Mouse (Mus musculus) MEL (cell line): ENCODE results near the gene Mmp28. TPM values are rescaled to one million over a fixed set of nuclear protein-coding genes. Genes with fewer than 3 reads are reported as not detected.

Source experiments
- DNase-seq: peaks from one replicate; pipeline ENCODE4 v3.0.0; 2011; ENCODE audit warnings: low read depth, low spot score
- H3K27ac ChIP-seq: 2 replicates; pipeline ENCODE4 v1.5.1; 2012; ENCODE audit warnings: low read depth, mild to moderate bottlenecking, control low read depth, low read length, moderate library complexity; ENCODE audit not compliant: control insufficient read depth
- H3K27me3 ChIP-seq, 2 experiments: fragments of 150-350 bp in 1 of 2; sonication (generic) in 1 of 2; 2 replicates each; pipeline ENCODE4 v1.6.1; 2012; ENCODE audit warnings: low read length in 2 of 2, mild to moderate bottlenecking in 2 of 2, improper control_type of control experiment in 1 of 2, moderate library complexity in 1 of 2; ENCODE audit not compliant: insufficient read depth in 2 of 2, control insufficient read depth in 1 of 2
- H3K36me3 ChIP-seq, 2 experiments: 2 replicates each; pipeline ENCODE4 v1.6.1; 2012 to 2014; ENCODE audit warnings: low read length in 2 of 2, improper control_type of control experiment in 1 of 2, inconsistent platforms in 1 of 2, mild to moderate bottlenecking in 1 of 2; ENCODE audit not compliant: insufficient read depth in 2 of 2, control insufficient read depth in 1 of 2
- H3K4me1 ChIP-seq, 2 experiments: fragments of 150-350 bp in 1 of 2; sonication (generic) in 1 of 2; 2 replicates each; pipeline ENCODE4 v1.6.1; 2012; ENCODE audit warnings: low read length in 2 of 2, improper control_type of control experiment in 1 of 2, mild to moderate bottlenecking in 1 of 2; ENCODE audit not compliant: insufficient read depth in 2 of 2, control insufficient read depth in 1 of 2
- H3K4me3 ChIP-seq, 2 experiments: fragments of 150-350 bp in 1 of 2; sonication (generic) in 1 of 2; 2 replicates each; pipeline ENCODE4 v1.5.1; 2012; ENCODE audit warnings: low read depth in 2 of 2, low read length in 2 of 2, mild to moderate bottlenecking in 2 of 2, moderate library complexity in 2 of 2, control low read depth in 1 of 2, improper control_type of control experiment in 1 of 2; ENCODE audit not compliant: control insufficient read depth in 1 of 2, insufficient read depth in 1 of 2
- H3K79me2 ChIP-seq: 2 replicates; pipeline ENCODE4 v1.6.1; 2012; ENCODE audit warnings: mild to moderate bottlenecking, low read length, moderate library complexity; ENCODE audit not compliant: control insufficient read depth, poor library complexity, insufficient read depth
- H3K9ac ChIP-seq: 2 replicates; pipeline ENCODE4 v1.6.1; 2012; ENCODE audit warnings: low read depth, mild to moderate bottlenecking, control low read depth, low read length, moderate library complexity; ENCODE audit not compliant: control insufficient read depth, poor library complexity, severe bottlenecking
- H3K9me3 ChIP-seq: fragments of 150-350 bp; sonication (generic); replicated peaks from 2 replicates; pipeline ENCODE4 v1.6.1; 2012; ENCODE audit warnings: mild to moderate bottlenecking, low read length, improper control_type of control experiment, moderate library complexity; ENCODE audit not compliant: insufficient read depth
- CHD1 ChIP-seq: IDR thresholded peaks from 2 replicates; pipeline ENCODE4 v1.6.1; 2012; ENCODE audit warnings: low read depth, mild to moderate bottlenecking, inconsistent platforms, low read length, improper control_type of control experiment
- E2F4 ChIP-seq: IDR thresholded peaks from 2 replicates; pipeline ENCODE4 v1.6.1; 2011; ENCODE audit warnings: low read depth, low read length, improper control_type of control experiment, borderline replicate concordance
- ELF1 ChIP-seq: IDR thresholded peaks from 2 replicates; pipeline ENCODE4 v1.6.1; 2014; ENCODE audit warnings: low read depth, mild to moderate bottlenecking, inconsistent platforms, low read length, improper control_type of control experiment, moderate library complexity
- EP300 ChIP-seq, 2 experiments: IDR thresholded peaks; 2 replicates each; pipeline ENCODE4 v1.6.1; 2011; ENCODE audit warnings: improper control_type of control experiment in 2 of 2, low read length in 2 of 2, low read depth in 1 of 2, mild to moderate bottlenecking in 1 of 2
- GABPA ChIP-seq: IDR thresholded peaks from 2 replicates; pipeline ENCODE4 v1.6.1; 2012; ENCODE audit warnings: low read depth, mild to moderate bottlenecking, inconsistent platforms, low read length, improper control_type of control experiment, moderate library complexity
- HCFC1 ChIP-seq: IDR thresholded peaks from 2 replicates; pipeline ENCODE4 v1.6.1; 2012; ENCODE audit warnings: low read depth, mild to moderate bottlenecking, inconsistent platforms, low read length, improper control_type of control experiment, moderate library complexity
- JUND ChIP-seq: IDR thresholded peaks from 2 replicates; pipeline ENCODE4 v1.6.1; 2011; ENCODE audit warnings: low read depth, mild to moderate bottlenecking, improper control_type of control experiment, low read length
- KAT2A ChIP-seq: conservative IDR thresholded peaks from 2 replicates; pipeline ENCODE4 v1.6.1; 2012; ENCODE audit warnings: low read depth, low read length, improper control_type of control experiment, inconsistent platforms
- MAFK ChIP-seq: IDR thresholded peaks from 2 replicates; pipeline ENCODE4 v1.6.1; 2011; ENCODE audit warnings: low read depth, mild to moderate bottlenecking, low read length, improper control_type of control experiment, borderline replicate concordance
- MAZ ChIP-seq: IDR thresholded peaks from 2 replicates; pipeline ENCODE4 v1.6.1; 2012; ENCODE audit warnings: low read depth, mild to moderate bottlenecking, inconsistent platforms, low read length, improper control_type of control experiment
- MXI1 ChIP-seq: IDR thresholded peaks from 2 replicates; pipeline ENCODE4 v1.6.1; 2011; ENCODE audit warnings: mild to moderate bottlenecking, low read depth, low read length, improper control_type of control experiment
- MYB ChIP-seq: IDR thresholded peaks from 2 replicates; pipeline ENCODE4 v1.6.1; 2011; ENCODE audit warnings: mild to moderate bottlenecking, low read depth, low read length, improper control_type of control experiment
- MYC ChIP-seq: IDR thresholded peaks from 2 replicates; pipeline ENCODE4 v1.6.1; 2011; ENCODE audit warnings: low read depth, mild to moderate bottlenecking, low read length, improper control_type of control experiment, moderate library complexity
- POLR2AphosphoS5 ChIP-seq: IDR thresholded peaks from 2 replicates; pipeline ENCODE4 v1.6.1; 2012; ENCODE audit warnings: low read depth, borderline replicate concordance, mild to moderate bottlenecking, inconsistent platforms, low read length, moderate library complexity, mixed read lengths
- SIN3A ChIP-seq: IDR thresholded peaks from 2 replicates; pipeline ENCODE4 v1.6.1; 2012; ENCODE audit warnings: low read length, improper control_type of control experiment, inconsistent platforms
- TBP ChIP-seq: IDR thresholded peaks from 2 replicates; pipeline ENCODE4 v1.8.0; 2011; ENCODE audit warnings: low read depth, low read length, improper control_type of control experiment
- TCF12 ChIP-seq: IDR thresholded peaks from 2 replicates; pipeline ENCODE4 v1.6.1; 2014; ENCODE audit warnings: low read depth, mild to moderate bottlenecking, inconsistent platforms, low read length, improper control_type of control experiment, moderate library complexity
- UBTF ChIP-seq: IDR thresholded peaks from 2 replicates; pipeline ENCODE4 v1.6.1; 2012; ENCODE audit warnings: low read depth, mild to moderate bottlenecking, inconsistent platforms, low read length, improper control_type of control experiment, moderate library complexity, borderline replicate concordance; ENCODE audit not compliant: insufficient read depth
- ZKSCAN1 ChIP-seq: IDR thresholded peaks from 2 replicates; pipeline ENCODE4 v1.6.1; 2012; ENCODE audit warnings: low read depth, mild to moderate bottlenecking, inconsistent platforms, low read length, improper control_type of control experiment, moderate library complexity
- ZMIZ1 ChIP-seq: IDR thresholded peaks from 2 replicates; pipeline ENCODE4 v1.6.1; 2012; ENCODE audit warnings: low read depth, mild to moderate bottlenecking, inconsistent platforms, low read length, improper control_type of control experiment, moderate library complexity
- ZNF384 ChIP-seq: IDR thresholded peaks from 2 replicates; pipeline ENCODE4 v1.6.1; 2012; ENCODE audit warnings: low read depth, mild to moderate bottlenecking, inconsistent platforms, low read length, improper control_type of control experiment
- polyA plus RNA-seq, 2 experiments: library from polyadenylated mRNA; stranded (reverse) in 1 of 2; unstranded in 1 of 2; fragments of >175 nt in 1 of 2; fragments of >200 nt in 1 of 2; gene quantifications; 2 replicates each; pipeline versions ENCODE4 v1.2.1 to v1.2.4; 2012; ENCODE audit warnings: low replicate concordance in 2 of 2, low read depth in 1 of 2; ENCODE audit not compliant: insufficient read length in 2 of 2, insufficient read depth in 1 of 2, missing spikeins in 1 of 2
- total RNA-seq: library from RNA; depleted of rRNA; stranded (reverse); fragments of 300-350 nt; gene quantifications from 2 replicates; pipeline ENCODE4 v1.2.3, GENCODE M21; 2012

Mmp28 gene
- total and polyA plus RNA-seq, 3 experiments, result 0.03 TPM; not detected in 2

DNA sequence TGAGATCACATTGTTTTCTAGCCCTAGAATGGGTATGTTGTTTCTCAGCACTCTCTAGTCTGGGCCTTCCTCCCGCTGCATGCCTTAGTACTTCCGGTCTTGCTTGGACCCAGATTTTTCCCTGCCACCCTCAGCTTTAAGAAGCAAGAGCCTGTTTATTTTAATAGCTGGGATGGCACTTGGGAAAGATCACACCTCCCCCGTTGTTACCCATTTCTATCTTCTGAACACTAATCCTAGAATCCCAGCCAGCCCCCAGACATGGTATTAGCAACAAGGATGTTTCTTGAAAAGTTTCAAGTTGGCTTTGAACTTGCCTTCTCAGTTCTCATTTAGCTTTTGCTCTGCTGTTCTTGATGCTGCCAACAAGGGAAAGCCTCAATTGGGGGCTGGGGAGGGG, 56.5 kb downstream of the Mmp28 start:
- no peaks in the 10 kb centered on the region for H3K4me1 ChIP-seq
- H3K36me3 ChIP-seq, result peaks cover 0 to 4% of the 10 kb centered on the region in 2 experiments; a peak in 2 of 4 replicates
- H3K79me2 ChIP-seq, result no peaks in the 10 kb centered on the region
- TF ChIP-seq SIN3A (no peak), ZNF384 (no peak), TBP (no peak), TCF12 (no peak), MXI1 (no peak), ZKSCAN1 (no peak)
- H3K9me3 ChIP-seq, result no peaks in the 10 kb centered on the region
- no peak overlapping the region for H3K4me3 ChIP-seq
- no peak overlapping the region for H3K27ac ChIP-seq
- no peak for DNase-seq
- H3K9ac ChIP-seq, result no peak overlapping the region
- peaks cover 0 to under 1% of the 10 kb centered on the region in 2 experiments; a peak in 1 of 4 replicates for H3K27me3 ChIP-seq

DNA sequence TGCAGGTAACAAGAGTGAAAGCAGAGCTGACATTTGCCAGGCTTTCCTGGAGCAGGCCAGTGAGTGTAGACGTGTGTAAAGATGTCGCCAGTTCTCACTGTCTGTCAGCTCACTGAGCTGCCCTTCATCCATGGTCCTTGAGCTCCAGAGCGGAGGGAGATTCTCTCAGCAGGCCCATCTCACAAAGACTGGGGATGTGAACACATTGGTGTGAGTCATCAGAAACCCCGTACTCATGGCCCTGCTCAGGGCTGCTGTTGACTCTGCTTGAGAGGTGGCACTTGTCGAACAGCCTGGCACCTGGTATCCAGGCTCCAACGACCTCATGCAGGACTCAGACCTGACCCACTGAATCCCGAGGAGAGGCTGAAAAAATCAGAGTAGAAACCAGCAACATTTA, 59.1 kb downstream of the Mmp28 start:
- Histone ChIP-seq H3K9ac (no peak overlapping the region), H3K4me3 (no peak overlapping the region), H3K4me1 (no peaks in the 10 kb centered on the region), H3K36me3 (peaks cover 0 to 10% of the 10 kb centered on the region in 2 experiments; a peak in 2 of 4 replicates), H3K79me2 (no peaks in the 10 kb centered on the region), H3K27ac (no peak overlapping the region), H3K9me3 (no peaks in the 10 kb centered on the region), H3K27me3 (no peaks in the 10 kb centered on the region)
- TF ChIP-seq JUND (no peak), HCFC1 (no peak), TBP (no peak), EP300 (IDR thresholded peaks at IDR 0.05; ENCODE audit: low read depth in 1 of 2, low read length in 2 of 2) (no peak), ZKSCAN1 (no peak)
- DNase-seq, result no peak

DNA sequence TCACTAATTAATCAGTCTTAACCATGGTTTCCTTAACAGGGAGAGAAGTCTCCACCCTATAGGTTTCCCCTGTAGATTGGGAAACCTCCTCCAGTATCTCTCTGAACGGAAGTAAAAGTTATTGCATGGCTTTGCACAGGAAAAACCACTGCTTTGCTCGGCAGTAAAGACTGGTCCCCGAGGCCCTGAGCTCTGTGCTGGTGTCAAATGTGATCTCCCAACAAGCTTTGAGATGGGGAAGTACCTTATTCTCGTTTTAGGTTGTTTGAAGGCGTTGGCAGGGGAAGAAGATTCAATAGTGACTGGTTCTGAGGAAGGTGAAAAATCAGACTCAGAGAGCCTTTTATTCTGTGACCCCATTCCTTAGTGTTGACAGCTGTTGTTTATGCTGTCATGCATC, 64.1 kb downstream of the Mmp28 start:
- H3K9ac ChIP-seq, result no peak overlapping the region
- H3K4me1 ChIP-seq, result no peaks in the 10 kb centered on the region
- H3K27me3 ChIP-seq, result no peaks in the 10 kb centered on the region
- H3K4me3 ChIP-seq, result no peak overlapping the region
- H3K9me3 ChIP-seq, result no peaks in the 10 kb centered on the region
- H3K36me3 ChIP-seq, result peaks cover 0 to 18% of the 10 kb centered on the region in 2 experiments; a peak in 2 of 4 replicates
- no peak overlapping the region for H3K27ac ChIP-seq
- no peaks in the 10 kb centered on the region for H3K79me2 ChIP-seq
- TF ChIP-seq ELF1 (no peak), JUND (no peak), MYC (no peak), KAT2A (no peak), MAZ (no peak), CHD1 (no peak), TCF12 (no peak), E2F4 (no peak), POLR2AphosphoS5 (no peak), MYB (no peak), GABPA (no peak), UBTF (no peak), ZNF384 (no peak), MAFK (no peak), ZMIZ1 (no peak), MXI1 (no peak)
- no peak for DNase-seq
